Mouse (Mus musculus) lung, postnatal 10 days (tissue): ENCODE results near the gene Plekha5.
A peak's percentile ranks its signal among the peaks of the same experiment; 100 is the strongest.
"Not testable (repeated sequence)": the region's sequence is repeated elsewhere in the genome, so short reads cannot be mapped to it uniquely, and the experiment has no call there.

Experiments
- DNase-seq: peaks from one replicate; pipeline ENCODE4 v3.0.0; 2021

The Plekha5 gene

GRCm38 (mm10) chr6:140535504-140535903 lies 111.7 kb downstream of the Plekha5 start:
- DNase-seq: peak; percentile 42

DNA sequence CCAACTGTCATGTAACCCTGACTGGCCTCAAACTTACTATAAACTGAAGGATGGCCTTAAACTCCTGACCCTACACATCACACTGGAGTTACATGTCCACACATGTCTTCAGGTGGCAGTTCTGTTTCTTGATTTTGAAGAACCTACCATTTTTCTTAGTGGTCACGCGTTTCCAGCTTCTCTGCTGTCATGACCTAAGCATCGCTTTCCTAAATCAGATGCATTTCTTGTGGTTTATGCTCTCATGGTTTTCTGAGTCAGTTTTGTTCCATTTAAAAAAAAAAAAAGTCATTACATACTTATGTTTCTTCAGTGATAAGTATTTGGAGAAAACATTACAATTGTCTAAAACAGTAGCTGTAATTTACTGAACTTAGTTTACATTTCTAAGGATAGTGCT lies 118.1 kb downstream of the Plekha5 start:
- DNase-seq: no peak

GRCm38 (mm10) chr6:140543005-140543794 lies 119.3 kb downstream of the Plekha5 start:
- peak; percentile 29 for DNase-seq

- DNase-seq: no peak
Observed at GRCm38 (mm10) chr6:140546095-140546494, 122.2 kb downstream of the Plekha5 start.

DNA sequence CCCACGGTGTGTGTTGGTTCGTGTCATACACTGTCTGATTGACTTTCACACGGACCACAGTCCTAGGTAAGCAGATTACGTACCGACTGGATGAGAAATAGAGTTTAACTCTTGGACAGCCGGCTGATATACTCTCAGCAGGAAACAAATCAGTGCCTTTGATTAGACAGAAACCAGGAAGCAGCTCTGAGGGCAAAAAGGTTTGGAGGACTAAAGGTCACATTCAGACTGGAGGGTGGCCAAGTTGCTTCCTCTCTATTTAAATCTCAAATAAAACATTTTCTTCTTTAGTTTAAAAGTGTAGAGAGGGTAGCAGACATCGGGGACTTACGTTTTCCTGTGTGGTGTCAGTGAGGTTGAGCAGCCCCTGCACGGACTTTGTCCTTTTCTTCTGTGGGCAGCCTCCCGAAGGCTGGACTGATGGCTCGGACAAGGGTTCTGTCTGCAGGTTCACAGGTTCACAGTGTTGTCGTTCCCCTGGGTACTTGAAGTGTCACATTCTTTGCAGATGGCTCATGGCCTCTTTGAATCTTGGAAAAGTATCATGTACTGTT lies 122.9 kb downstream of the Plekha5 start:
- DNase-seq: no peak

DNA sequence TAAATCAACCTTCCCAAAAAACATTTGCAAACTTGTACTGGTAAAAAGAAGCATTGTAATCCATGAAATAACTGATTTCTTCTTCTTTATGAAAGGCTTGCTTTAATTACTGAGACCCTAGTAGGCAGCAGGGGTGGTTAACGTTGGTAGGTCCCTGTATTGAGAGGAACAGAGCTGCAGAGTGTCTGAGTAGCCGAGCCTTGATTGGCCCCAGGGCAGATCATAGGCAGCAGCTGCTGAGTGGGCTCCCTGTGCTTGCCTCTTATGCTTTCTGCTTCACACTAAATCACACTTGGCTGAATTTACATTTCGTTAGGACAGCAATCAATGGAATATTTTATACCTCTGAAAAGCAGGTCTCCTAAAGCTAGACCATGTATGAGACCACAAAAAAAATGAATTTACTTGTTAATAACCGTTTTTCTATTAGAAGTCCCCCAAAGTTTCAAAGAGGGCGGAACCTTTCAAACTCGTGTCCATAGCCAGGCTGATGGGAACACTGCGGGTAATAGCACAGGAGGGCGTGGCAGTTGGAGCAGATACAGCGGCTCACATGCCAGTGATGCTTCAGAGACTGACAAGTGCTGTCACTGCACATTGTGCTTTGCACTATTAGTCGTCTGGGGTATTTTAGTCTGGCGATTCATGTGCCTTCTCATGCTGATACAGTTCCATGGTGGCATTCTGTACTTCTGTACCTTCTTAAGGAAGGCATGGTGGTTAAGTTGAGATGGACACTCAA lies 123.5 kb downstream of the Plekha5 start:
- no peak for DNase-seq

DNA sequence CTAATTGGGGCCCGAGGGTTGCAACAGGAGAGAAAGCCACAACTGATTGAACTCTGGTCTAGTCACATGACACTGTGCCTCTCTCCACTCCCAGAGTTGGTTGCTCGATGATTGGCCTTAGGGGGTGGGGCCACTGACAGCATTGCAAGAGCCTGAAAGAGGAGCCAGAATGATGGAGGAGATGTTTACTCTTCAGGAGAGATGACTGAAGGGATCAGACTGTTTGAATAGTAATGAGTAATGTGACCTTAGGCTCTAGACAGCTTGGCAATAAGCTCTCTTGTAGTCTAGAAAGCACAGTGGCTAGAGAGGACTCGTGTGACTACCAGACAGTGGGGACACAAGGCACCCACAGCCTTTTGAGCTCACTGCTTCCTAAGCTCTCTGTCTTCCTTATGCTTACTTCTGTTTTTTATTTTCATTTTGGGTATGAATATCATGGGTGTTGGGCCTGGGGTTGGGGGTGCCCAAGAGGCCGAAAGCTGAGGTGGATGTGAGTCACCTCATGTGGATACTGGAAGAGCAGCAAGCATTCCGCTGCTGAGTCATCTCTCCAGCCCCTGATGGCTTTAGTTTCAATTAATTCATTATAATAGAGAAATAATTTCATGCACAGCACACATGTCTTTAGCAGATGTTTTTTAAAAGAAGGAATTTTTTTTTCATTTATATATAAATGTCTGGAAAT lies 124.4 kb downstream of the Plekha5 start:
- peak; percentile 37 for DNase-seq

- no peak for DNase-seq
Observed at GRCm38 (mm10) chr6:140550741-140551140, 126.9 kb downstream of the Plekha5 start.

DNA sequence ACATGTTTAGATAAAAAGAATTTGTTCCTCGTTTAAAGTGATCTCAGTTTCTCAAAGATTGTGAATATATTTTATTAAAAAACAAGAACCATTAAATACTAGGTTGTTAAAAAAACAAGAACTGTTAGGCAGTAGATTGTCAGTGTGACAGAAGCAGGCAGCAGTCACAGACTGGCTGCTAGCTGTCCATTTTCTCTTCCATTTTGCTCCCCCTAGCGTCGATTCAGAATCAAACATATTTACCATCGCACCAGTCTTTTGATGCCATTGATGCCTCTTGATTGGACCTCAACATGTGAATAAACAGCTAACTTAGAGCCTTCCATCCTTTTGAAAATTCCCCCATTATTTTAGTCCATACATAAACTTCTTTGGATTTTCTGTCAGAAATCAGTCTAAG lies 130.4 kb downstream of the Plekha5 start:
- peak; percentile 51 for DNase-seq

- peak; percentile 46 for DNase-seq
Observed at GRCm38 (mm10) chr6:140559411-140559810, 135.6 kb downstream of the Plekha5 start.

DNA sequence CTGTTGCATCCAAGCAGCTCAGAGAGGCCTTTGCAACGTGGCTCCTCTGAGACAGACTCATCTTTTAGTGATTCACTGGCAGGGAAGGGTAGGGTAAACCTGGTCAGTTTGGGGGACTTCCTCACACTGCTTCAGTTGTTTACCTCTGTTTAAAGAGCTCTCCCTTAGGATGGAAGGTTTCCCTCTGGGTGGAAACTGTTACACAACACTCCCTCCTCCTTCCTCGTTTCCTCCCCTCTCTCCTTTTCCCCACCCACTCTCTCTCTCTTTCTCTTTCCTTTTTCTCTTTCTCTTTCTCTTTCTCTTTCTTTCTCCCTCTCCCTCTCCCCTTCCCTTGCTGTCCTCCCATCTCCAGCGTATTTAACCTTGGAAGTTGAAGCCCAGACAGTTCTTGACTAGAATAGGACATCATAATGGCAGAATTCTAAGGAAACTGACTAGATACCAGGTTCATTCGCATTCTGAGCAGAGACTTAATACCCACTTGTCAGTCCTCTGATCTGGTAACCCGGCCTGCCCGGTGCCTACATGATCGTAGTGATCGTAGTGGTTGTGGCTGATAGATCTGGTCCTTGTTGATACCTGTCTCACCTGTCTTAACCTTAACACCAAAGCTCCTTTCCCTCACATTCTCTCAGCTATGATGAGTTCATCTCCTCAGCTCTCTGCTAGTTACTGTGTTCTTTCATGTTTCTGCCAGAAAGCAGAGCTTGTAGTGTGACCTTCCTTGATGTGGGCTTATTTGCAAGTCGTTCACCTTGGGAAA lies 137.5 kb downstream of the Plekha5 start:
- peak; percentile 15 for DNase-seq

DNA sequence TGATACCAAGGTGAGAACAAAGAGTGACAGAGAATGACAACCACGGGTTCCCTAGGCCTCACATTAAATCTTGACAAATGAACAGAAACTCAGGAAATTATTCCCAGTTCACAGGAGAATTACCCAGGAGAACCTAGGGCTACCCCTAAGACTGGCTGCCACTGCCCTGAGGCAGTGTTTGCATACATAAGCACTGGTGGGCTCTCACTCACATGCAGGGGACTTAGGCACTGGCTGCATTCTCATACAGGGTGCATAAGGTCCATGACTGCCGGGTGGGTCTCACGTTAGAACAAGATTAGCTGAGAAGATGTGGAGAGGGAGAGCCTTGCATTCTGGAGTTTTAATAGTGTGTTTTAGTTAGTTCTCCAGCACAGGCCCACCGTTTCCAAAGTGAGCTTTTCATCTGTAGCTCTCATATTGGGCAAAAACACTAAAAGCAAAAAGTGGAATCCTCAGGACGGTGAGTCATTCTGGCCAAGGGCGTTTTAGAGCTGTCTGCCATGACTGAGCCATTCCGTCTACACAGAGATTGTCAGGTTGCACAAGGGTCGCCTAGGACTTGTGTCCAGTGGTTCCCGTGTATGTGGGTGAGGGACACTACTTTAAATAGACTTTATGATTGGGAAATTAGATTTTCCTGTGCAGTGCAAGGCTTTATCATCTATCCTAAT lies 138.2 kb downstream of the Plekha5 start:
- no peak for DNase-seq

GRCm38 (mm10) chr6:140567199-140567598 lies 143.3 kb downstream of the Plekha5 start:
- DNase-seq: no peak

- no peak for DNase-seq
Observed at GRCm38 (mm10) chr6:140567897-140568296, 144.0 kb downstream of the Plekha5 start.

DNA sequence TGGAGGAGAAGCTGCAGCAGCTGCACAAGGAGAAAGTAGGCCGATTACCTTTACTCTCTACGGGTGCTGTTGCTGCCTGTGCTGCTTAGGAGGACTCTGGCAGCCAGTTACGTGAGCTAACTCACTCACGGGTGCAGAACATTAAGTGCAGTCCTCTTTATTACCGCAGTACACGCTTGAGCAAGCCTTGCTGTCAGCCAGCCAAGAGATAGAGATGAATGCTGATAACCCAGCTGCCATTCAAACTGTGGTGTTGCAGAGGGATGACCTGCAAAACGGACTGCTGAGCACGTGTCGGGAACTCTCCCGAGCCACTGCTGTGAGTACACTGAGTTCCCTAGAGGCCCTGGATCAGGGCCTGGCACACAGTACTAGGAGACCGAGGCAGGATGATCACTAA lies 146.3 kb downstream of the Plekha5 start:
- peak; percentile 33 for DNase-seq

DNA sequence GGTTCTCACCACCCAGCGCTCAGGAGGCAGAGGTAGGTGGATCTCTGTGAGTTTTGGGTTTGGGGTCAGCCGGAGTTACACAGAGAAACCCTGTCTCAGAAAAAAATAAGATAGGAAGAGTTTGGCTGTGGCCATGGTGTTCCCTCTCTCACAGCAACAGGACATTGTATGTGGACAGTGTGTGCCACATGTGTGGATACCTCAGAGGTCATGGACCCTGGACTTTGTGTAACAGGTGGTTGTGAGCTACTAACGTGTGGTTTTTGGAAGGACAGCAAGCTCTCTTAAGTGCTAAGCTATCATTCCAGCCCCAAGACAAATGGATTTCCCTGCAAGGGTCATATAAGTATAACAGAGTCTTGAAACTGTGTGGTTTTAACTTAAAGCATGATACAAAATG lies 151.1 kb downstream of the Plekha5 start:
- DNase-seq: no peak

DNA sequence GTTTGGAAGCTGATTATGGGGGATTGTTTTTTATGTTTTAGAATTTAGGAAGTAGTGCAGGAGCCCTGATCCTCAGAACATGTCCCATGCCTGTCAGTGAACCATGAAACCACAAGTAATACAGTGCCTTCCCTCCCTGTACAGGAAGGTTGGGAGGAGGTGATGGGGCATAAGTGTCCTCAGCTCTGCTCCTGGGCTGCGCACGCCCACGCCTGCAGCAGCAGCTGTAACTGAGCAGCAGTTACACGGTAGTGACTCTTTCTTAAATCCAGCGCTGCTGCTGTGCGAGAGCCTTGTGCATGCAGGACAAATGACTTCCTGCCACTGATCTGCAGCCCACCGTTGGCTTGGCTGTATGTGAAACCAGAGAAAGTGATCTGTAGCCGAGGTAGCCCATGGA lies 152.3 kb downstream of the Plekha5 start:
- DNase-seq: no peak

DNA sequence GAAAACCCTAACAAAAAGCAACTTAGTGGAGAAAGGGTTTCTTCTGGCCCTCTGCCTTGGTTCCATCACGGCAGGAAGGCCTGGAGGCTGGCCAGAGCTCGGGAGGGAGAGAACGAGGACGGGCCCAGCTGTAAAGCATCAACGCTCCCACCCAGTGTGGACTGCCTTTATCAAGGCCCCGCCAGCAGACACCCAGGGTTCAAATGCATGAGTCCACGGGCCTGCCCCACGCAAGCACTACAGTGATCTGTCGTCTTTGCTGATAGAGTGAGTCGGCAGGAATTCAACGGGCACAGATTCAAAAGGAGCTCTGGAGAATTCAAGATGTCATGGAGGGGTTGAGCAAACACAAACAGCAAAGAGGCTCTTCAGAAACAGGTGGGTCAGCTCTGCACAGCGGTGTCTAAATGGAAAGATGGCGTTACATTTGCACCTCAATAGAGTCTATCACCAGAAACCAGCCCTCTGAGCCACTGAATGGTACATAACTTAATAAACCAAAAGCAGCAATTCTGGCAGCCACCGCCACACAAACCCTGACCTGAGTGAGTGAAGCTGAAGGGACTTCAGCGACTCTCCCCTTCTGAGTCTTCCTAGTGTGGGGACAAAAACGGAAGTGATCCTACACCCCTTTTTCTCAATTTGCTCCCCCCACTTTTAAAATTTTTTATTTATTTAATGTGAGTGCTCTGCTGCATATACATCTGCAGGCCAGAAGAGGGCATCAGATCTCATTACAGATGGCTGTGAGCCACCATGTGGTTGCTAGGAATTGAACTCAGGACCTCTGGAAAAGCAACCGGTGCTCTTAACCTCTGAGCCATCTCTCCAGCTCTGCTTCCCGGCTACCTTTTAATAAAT lies 153.3 kb downstream of the Plekha5 start:
- DNase-seq: peak; percentile 44

DNA sequence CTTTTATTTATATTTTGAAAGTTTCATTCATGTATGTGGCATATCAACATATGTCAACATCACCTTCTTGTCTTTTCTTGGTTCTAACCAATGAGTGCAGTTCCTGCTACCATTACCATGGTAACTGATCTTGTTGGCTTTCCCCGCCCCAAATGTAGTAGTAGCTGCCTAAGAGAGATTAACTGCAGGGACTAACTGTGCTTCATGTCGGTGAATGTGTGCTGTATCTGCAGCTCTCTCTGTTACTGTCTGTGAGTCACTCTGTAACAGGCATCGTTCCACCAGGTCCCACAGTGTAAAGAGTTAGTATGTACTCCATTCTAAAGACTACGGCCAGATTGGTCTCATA lies 153.9 kb downstream of the Plekha5 start:
- no peak for DNase-seq

GRCm38 (mm10) chr6:140578985-140579384 lies 155.1 kb downstream of the Plekha5 start:
- DNase-seq: not testable (repeated sequence)

DNA sequence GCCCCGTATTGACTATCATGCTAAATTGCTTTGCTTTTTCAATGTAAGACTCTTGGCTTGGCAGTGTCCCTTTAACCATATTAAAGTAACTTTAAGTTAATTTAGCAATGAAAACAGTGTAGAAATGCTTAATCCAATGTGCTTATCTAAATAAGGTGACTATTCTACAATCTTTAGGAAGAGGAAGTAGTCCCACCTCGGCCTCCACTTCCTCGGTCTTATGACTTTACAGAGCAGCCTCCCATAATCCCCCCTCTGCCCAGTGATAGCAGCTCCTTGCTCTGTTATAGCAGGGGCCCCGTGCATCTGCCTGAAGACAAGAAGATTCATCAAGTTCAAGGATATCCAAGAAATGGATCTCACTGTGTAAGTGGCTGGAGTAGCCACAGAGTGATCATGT lies 156.3 kb downstream of the Plekha5 start:
- DNase-seq: no peak
